ENCODE assay signal across 8 mouse cellular contexts in genomic region chr14:61757086-61757822, GRCm38 (mm10).
DNase-seq lines count a peak whose midpoint lies in the region; ATAC-seq and TF ChIP-seq lines count a peak whose summit lies in the region.

No protein-coding gene starts in this region.

- H3K27me3 ChIP-seq in embryonic facial prominence, embryonic 14.5 days (replicated peaks; ENCODE audit: control insufficient read depth, insufficient read depth, low read length) = no peaks in the 10 kb centered on the region
- H3K27me3 ChIP-seq in heart, adult 2 months (ENCODE audit: control insufficient read depth, insufficient read depth, low read length) = no peaks in the 10 kb centered on the region

- no peaks in the 10 kb centered on the region for H3K79me2 ChIP-seq in heart, adult 2 months (replicated peaks; ENCODE audit: control insufficient read depth, insufficient read depth, low read length)

- no peaks in the 10 kb centered on the region for H3K36me3 ChIP-seq in embryonic facial prominence, embryonic 14.5 days (ENCODE audit: control insufficient read depth, insufficient read depth, low read length)
- peaks cover 4% of the 10 kb centered on the region; the same call in 1 of the 2 replicates for H3K36me3 ChIP-seq in heart, adult 2 months (ENCODE audit: control insufficient read depth, insufficient read depth, low read length)

- no peak for TF ChIP-seq CTCF in bone marrow macrophage, adult 2 months (IDR thresholded peaks at IDR 0.05; ENCODE audit: low read depth, low read length)
- no peak for TF ChIP-seq CTCF in heart, adult 2 months (IDR thresholded peaks at IDR 0.05)

- peak overlapping the region; percentile 68 for H3K27ac ChIP-seq in bone marrow macrophage, adult 2 months (ENCODE audit: insufficient read depth, low read depth, low read length)
- peak overlapping the region; percentile 46 for H3K27ac ChIP-seq in embryonic facial prominence, embryonic 14.5 days (replicated peaks; ENCODE audit: low read depth, low read length)
- peak overlapping the region; percentile 4; the same call in 1 of the 2 replicates for H3K27ac ChIP-seq in heart, adult 2 months

- peak overlapping the region; percentile 45 for H3K9ac ChIP-seq in embryonic facial prominence, embryonic 14.5 days (ENCODE audit: low read depth, low read length)
- peak overlapping the region; percentile 67 for H3K9ac ChIP-seq in heart, adult 2 months (ENCODE audit: low read depth, low read length)

- peak; percentile 93 for ATAC-seq in embryonic facial prominence, embryonic 14.5 days (ENCODE audit: low read depth)
- ATAC-seq in megakaryocyte, adult 5-6 weeks (ENCODE audit: poor library complexity, severe bottlenecking) = peak; percentile 85

- peak; percentile 94 for DNase-seq in embryonic facial prominence, embryonic 14.5 days (ENCODE audit: low spot score)
- DNase-seq in heart, adult 2 months = peak; percentile 72 to 80
- DNase-seq in kidney, adult 18-20 months = peak; percentile 38
- peak; percentile 60 to 87 for DNase-seq in left cerebral cortex, postnatal 25 days (ENCODE audit: low spot score in 2 of 2)
- DNase-seq in right cerebral cortex, postnatal 25 days = peak; percentile 77
- no peak for DNase-seq in spleen, adult 12 weeks (ENCODE audit: low spot score)

- 0 out of 2 replicates have a peak, but pooled peaks have one; percentile 12 for TF ChIP-seq EP300 in heart, adult 2 months (IDR thresholded peaks at IDR 0.05; ENCODE audit: insufficient read depth, low read depth, low read length)

- peak overlapping the region; percentile 25 for H3K4me3 ChIP-seq in bone marrow macrophage, adult 2 months (ENCODE audit: insufficient read depth, low read length)
- H3K4me3 ChIP-seq in embryonic facial prominence, embryonic 14.5 days (ENCODE audit: low read depth, low read length) = no peak overlapping the region; the same call in 1 of the 2 replicates
- peak overlapping the region; percentile 17 for H3K4me3 ChIP-seq in heart, adult 2 months

- TF ChIP-seq POLR2A in bone marrow macrophage, adult 2 months (IDR thresholded peaks at IDR 0.05; ENCODE audit: borderline replicate concordance, low read depth, low read length) = no peak
- TF ChIP-seq POLR2A in heart, adult 2 months (IDR thresholded peaks at IDR 0.05; ENCODE audit: insufficient read depth, low read depth, low read length) = no peak

- no peaks in the 10 kb centered on the region for H3K9me3 ChIP-seq in embryonic facial prominence, embryonic 14.5 days (ENCODE audit: control insufficient read depth, low read length)

- H3K4me1 ChIP-seq in bone marrow macrophage, adult 2 months (ENCODE audit: control insufficient read depth, insufficient read depth, low read length) = peaks cover 6% of the 10 kb centered on the region
- peaks cover 12% of the 10 kb centered on the region for H3K4me1 ChIP-seq in embryonic facial prominence, embryonic 14.5 days (ENCODE audit: control insufficient read depth, insufficient read depth, low read length)
- H3K4me1 ChIP-seq in heart, adult 2 months (ENCODE audit: control insufficient read depth, insufficient read depth, low read length) = peaks cover 1% of the 10 kb centered on the region

- intact Hi-C loops in heart, adult 2 months (cut with DNase I) = no loop called here
- intact Hi-C loops in left cerebral cortex, postnatal 25 days (cut with DNase I) = loop anchor here (2.0 to 5.0 kb wide), 2 partner anchors 74 to 205 kb away; no protein-coding TSS in a partner anchor

- peak overlapping the region; percentile 53 for H3K4me2 ChIP-seq in embryonic facial prominence, embryonic 14.5 days (ENCODE audit: low read depth, low read length)

- WGBS in embryonic facial prominence, embryonic 14.5 days = 8% methylated on average over 13 of the region's 15 CpGs
- 7% methylated on average over 14 of the region's 15 CpGs for WGBS in heart, adult 2 months

Comparison
In these comparisons a context has a peak if more than half of its experiments do, and no peak if none do; other contexts are left out.
1. H3K27ac ChIP-seq: peak in every context shown above with its lines; median percentile 68 in bone marrow macrophage, adult 2 months; 46 in embryonic facial prominence, embryonic 14.5 days; 4 in heart, adult 2 months.